Mouse (Mus musculus) layer of hippocampus, postnatal 14 days (tissue): ENCODE measurements at regions not wholly inside any gene's neighbourhood (a gene's known extent, or its start where the extent isn't known, plus 50 kb on each side); places are given as distances from the start of the nearest gene placed in this dataset.

Experiments used
- DNase-seq, 2 experiments: peaks; one replicate each; pipeline ENCODE4 v3.0.0; 2021 to 2022; ENCODE audit warnings: low spot score in 2 of 2, mixed read lengths in 1 of 2

- no peak for DNase-seq
Measured at GRCm38 (mm10) chr17:92016373-92016772, 923.5 kb upstream of the Nrxn1 start.

- DNase-seq = no peak
Measured at GRCm38 (mm10) chr17:92015591-92016151, 922.8 kb upstream of the Nrxn1 start.

GRCm38 (mm10) chr17:91995584-91995983, 902.7 kb upstream of the Nrxn1 start:
- DNase-seq = peak in 1 of 2 experiments; percentile 6

- DNase-seq = no peak
Measured at GRCm38 (mm10) chr17:91995095-91995494, 902.2 kb upstream of the Nrxn1 start.

GRCm38 (mm10) chr17:91974505-91974904, 881.6 kb upstream of the Nrxn1 start:
- no peak for DNase-seq
